ENCODE assay signal across 8 mouse cellular contexts in genomic region chr5:52367866-52368840, GRCm38 (mm10). TPM values are rescaled to one million over a fixed set of nuclear protein-coding genes. Genes with fewer than 3 reads are reported as not detected.
DNase-seq lines count a peak whose midpoint lies in the region; ATAC-seq and TF ChIP-seq lines count a peak whose summit lies in the region.

No protein-coding gene starts in this region.

- 58% methylated on average over 63 of the region's 63 CpGs for WGBS in forebrain, postnatal 0 days
- WGBS in limb, embryonic 11.5 days = 51% methylated on average over 63 of the region's 63 CpGs

- peaks cover 0 to 2% of the 10 kb centered on the region in 2 experiments; a peak in 1 of 4 replicates for H3K4me1 ChIP-seq in ES-E14 (ENCODE audit: control insufficient read depth in 2 of 2, insufficient read depth in 2 of 2, low read length in 2 of 2, poor library complexity in 1 of 2)
- no peaks in the 10 kb centered on the region for H3K4me1 ChIP-seq in forebrain, postnatal 0 days (ENCODE audit: insufficient read depth)
- H3K4me1 ChIP-seq in limb, embryonic 11.5 days (ENCODE audit: control insufficient read depth, insufficient read depth, low read length) = peaks cover 3% of the 10 kb centered on the region; the same call in 1 of the 2 replicates

- H3K9ac ChIP-seq in ES-E14 (ENCODE audit: insufficient read depth, low read depth, low read length, poor library complexity, severe bottlenecking) = peak overlapping the region; percentile 16; the same call in 1 of the 2 replicates
- peak overlapping the region; percentile 28; the same call in 1 of the 2 replicates for H3K9ac ChIP-seq in forebrain, postnatal 0 days
- H3K9ac ChIP-seq in limb, embryonic 11.5 days (ENCODE audit: low read length) = peak overlapping the region; percentile 34

- peak; percentile 61 for ATAC-seq in forebrain, postnatal 0 days
- ATAC-seq in limb, embryonic 11.5 days (ENCODE audit: insufficient number of reproducible peaks, low FRiP score, low TSS enrichment, low read depth) = no peak
- ATAC-seq in megakaryocyte progenitor cell, adult 5-6 weeks (replicated peaks; ENCODE audit: poor library complexity) = no peak

- TF ChIP-seq CTCF in forebrain, postnatal 0 days (IDR thresholded peaks at IDR 0.05; ENCODE audit: low read depth) = no peak

- peak; percentile 20 for DNase-seq in cerebellum, adult 9-11 months
- DNase-seq in cerebellum, adult 11-12 months = no peak
- peak; percentile 25 for DNase-seq in ES-E14 (ENCODE audit: low read depth, low spot score)
- peak; percentile 26 for DNase-seq in forebrain, postnatal 0 days
- peak; percentile 31 for DNase-seq in limb, embryonic 11.5 days (ENCODE audit: low spot score)
- no peak for DNase-seq in adrenal gland, adult 2 months
- no peak for DNase-seq in adrenal gland, postnatal 4 days (ENCODE audit: low spot score in 2 of 2)

- no peaks in the 10 kb centered on the region for H3K27me3 ChIP-seq in forebrain, postnatal 0 days (ENCODE audit: insufficient read depth, low read length)
- H3K27me3 ChIP-seq in limb, embryonic 11.5 days (ENCODE audit: control insufficient read depth, insufficient read depth, low read length) = no peaks in the 10 kb centered on the region

- no peak overlapping the region for H3K27ac ChIP-seq in ES-E14 (ENCODE audit: insufficient read depth, low read depth, low read length, poor library complexity, severe bottlenecking)
- H3K27ac ChIP-seq in forebrain, postnatal 0 days (ENCODE audit: low read depth, low read length) = no peak overlapping the region
- H3K27ac ChIP-seq in limb, embryonic 11.5 days (replicated peaks; ENCODE audit: low read depth, low read length) = no peak overlapping the region

- H3K9me3 ChIP-seq in ES-E14 (ENCODE audit: control insufficient read depth, insufficient read depth, low read depth, low read length) = no peaks in the 10 kb centered on the region
- H3K9me3 ChIP-seq in forebrain, postnatal 0 days (ENCODE audit: low read length) = no peaks in the 10 kb centered on the region
- 0 out of 2 replicates have a peak, but pooled peaks cover 4% of the 10 kb centered on the region for H3K9me3 ChIP-seq in limb, embryonic 11.5 days (ENCODE audit: control insufficient read depth, low read length)

- in situ Hi-C loops in ES-E14 (cut with MboI; ENCODE audit: low sequenced_read_pairs in 2 of 2, unreplicated experiment in 2 of 2) = no loop called here

- no peaks in the 10 kb centered on the region for H3K36me3 ChIP-seq in ES-E14 (ENCODE audit: control insufficient read depth, insufficient read depth, low read length, poor library complexity, severe bottlenecking)
- no peaks in the 10 kb centered on the region for H3K36me3 ChIP-seq in forebrain, postnatal 0 days (ENCODE audit: insufficient read depth)
- no peaks in the 10 kb centered on the region for H3K36me3 ChIP-seq in limb, embryonic 11.5 days (ENCODE audit: control insufficient read depth, insufficient read depth, low read length)

- peak overlapping the region; percentile 57 to 68 for H3K4me3 ChIP-seq in ES-E14 (ENCODE audit: insufficient read depth in 1 of 2, low read depth in 1 of 2, low read length in 2 of 2, poor library complexity in 1 of 2, severe bottlenecking in 1 of 2)
- no peak overlapping the region for H3K4me3 ChIP-seq in forebrain, postnatal 0 days (ENCODE audit: low read depth, low read length)
- no peak overlapping the region for H3K4me3 ChIP-seq in limb, embryonic 11.5 days (ENCODE audit: low read depth, low read length)

- H3K4me2 ChIP-seq in forebrain, postnatal 0 days (ENCODE audit: low read depth) = peak overlapping the region; percentile 38; the same call in 1 of the 2 replicates
- 0 out of 2 replicates have a peak overlapping the region, but pooled peaks have one; percentile 12 for H3K4me2 ChIP-seq in limb, embryonic 11.5 days (ENCODE audit: low read depth, severe bottlenecking)

TF ChIP-seq in ES-E14, 5 proteins besides CTCF, POLR2A, EP300 and RAD21:
- TF ChIP-seq ZNF384 (IDR thresholded peaks at IDR 0.05; ENCODE audit: low read depth, low read length) = no peak
- TF ChIP-seq ZC3H11A (IDR thresholded peaks at IDR 0.05; ENCODE audit: borderline replicate concordance, low read depth, low read length) = no peak
- no peak for TF ChIP-seq HCFC1 (IDR thresholded peaks at IDR 0.05; ENCODE audit: borderline replicate concordance, insufficient read depth, low read length)
- no peak for TF ChIP-seq CHD2 (IDR thresholded peaks at IDR 0.05; ENCODE audit: low read depth, low read length)
- TF ChIP-seq MAFK (IDR thresholded peaks at IDR 0.05; ENCODE audit: insufficient read depth, low read depth, low read length) = no peak

RNA-seq across cellular contexts. Expression of gene Sod3, which starts 4.6 kb away (rescaled TPM):
- total RNA-seq in ES-E14 (2012; rRNA removed) = not detected in 2 replicates
- total RNA-seq in forebrain, postnatal 0 days (2014; rRNA removed) = 1.8 and 2.0 TPM in 2 replicates
- 3.5 and 4.2 TPM in 2 replicates for polyA plus RNA-seq in forebrain, postnatal 0 days (2015; fragmentation: Nextera tagmentation; extraction: Ambion mirVana)
- 0.09 TPM in 1 of 2 replicates, not detected in the other for polyA plus RNA-seq in limb, embryonic 11.5 days (2014; fragmentation: Nextera tagmentation; extraction: Ambion mirVana)
- total RNA-seq in megakaryocyte progenitor cell, adult 5-6 weeks (2015) = not detected in 2 replicates
- total RNA-seq in megakaryocyte progenitor cell, adult 5-6 weeks (2017) = not detected in 2 replicates
- 100 to 1,000 TPM; 202 to 244 TPM for total RNA-seq in adrenal gland, adult 2 months (2021)
- polyA plus RNA-seq in adrenal gland, adult 2 months (2012; rRNA removed) = 519 and 587 TPM in 2 replicates
- 10 to 100 TPM; 34.1 to 35.1 TPM for total RNA-seq in adrenal gland, postnatal 4 days (2021)

Comparison
In these comparisons a context has a peak if more than half of its experiments do, and no peak if none do; other contexts are left out.
1. DNase-seq: peak in cerebellum, adult 9-11 months (single experiment), ES-E14 (single experiment), forebrain, postnatal 0 days (single experiment) and limb, embryonic 11.5 days (single experiment); none in cerebellum, adult 11-12 months (single experiment), adrenal gland, adult 2 months (single experiment) and adrenal gland, postnatal 4 days (0 of 2).
2. H3K4me3 ChIP-seq: peak in ES-E14 (2 of 2); none in forebrain, postnatal 0 days (single experiment) and limb, embryonic 11.5 days (single experiment).
3. RNA of gene Sod3, which starts 4.6 kb away (total RNA-seq): 202 to 244 TPM in adrenal gland, adult 2 months and 34.1 to 35.1 TPM in adrenal gland, postnatal 4 days; 1.8 to 2.0 TPM in forebrain, postnatal 0 days, not detected in ES-E14 and not detected in megakaryocyte progenitor cell, adult 5-6 weeks; every median in the first group is over 10 times any median in the second.
4. Peak in every context shown above with its lines, with median percentiles within 50 percentile points of each other: H3K9ac ChIP-seq.